Mouse (Mus musculus): ENCODE data around the gene Ccdc130. TPM values are rescaled to one million over a fixed set of nuclear protein-coding genes. Genes with fewer than 3 reads are reported as not detected.
A peak's percentile ranks its signal among the peaks of the same experiment; 100 is the strongest.

Gene Ccdc130
- total RNA-seq, 4 experiments from 2014 or later: 4.7 to 8.2 (median 5.8) TPM

Small RNAs within 50 kb of the gene (microRNA-seq; reads per million reads assigned to microRNA genes)
- gene Mir23a (55,828 reads per million, percentile 98 among the genes with 10 or more reads in this experiment), gene Mir24-2 (not detected), gene Mir27a (711 reads per million, percentile 74 among the genes with 10 or more reads in this experiment), gene Mir3074-2 (not detected)

Other genes with a start within 250 kb of the Ccdc130 start
- gene Palm3, start 248.9 kb downstream of the Ccdc130 start, total RNA-seq (2022): under 1 TPM in 2 of 4 experiments, not detected in 2; 0.11 to 0.16 TPM
- gene Il27ra, start 227.8 kb downstream of the Ccdc130 start, total RNA-seq (2022): under 1 TPM; 0.27 to 0.56 (median 0.43) TPM
- gene Rln3, start 225.4 kb downstream of the Ccdc130 start, total RNA-seq (2022): not detected
- gene Gm10643, start 205.2 kb downstream of the Ccdc130 start, total RNA-seq (2022): 1 to 10 TPM in 2 of 4 experiments, under 1 TPM in 2; 0.77 to 1.4 (median 1.1) TPM
- 1 to 10 TPM; 3.1 to 4.9 (median 3.8) TPM for gene Rfx1, start 203.5 kb downstream of the Ccdc130 start, total RNA-seq (2022)
- gene Dcaf15, start 165.6 kb downstream of the Ccdc130 start, total RNA-seq (2022): 1 to 10 TPM; 4.3 to 5.2 (median 4.7) TPM
- not detected for gene Podnl1, start 144.4 kb downstream of the Ccdc130 start, total RNA-seq (2022)
- gene Cc2d1a, start 122.4 kb downstream of the Ccdc130 start, total RNA-seq (2022): 10 to 100 TPM; 14.0 to 20.0 (median 15.4) TPM
- under 1 TPM; 0.16 to 0.46 (median 0.30) TPM for gene 4930432K21Rik, start 122.4 kb downstream of the Ccdc130 start, total RNA-seq (2022)
- gene Nanos3, start 85.2 kb downstream of the Ccdc130 start, total RNA-seq (2022): not detected
- 1 to 10 TPM; 6.8 to 7.9 (median 7.0) TPM for gene Zswim4, start 33.3 kb downstream of the Ccdc130 start, total RNA-seq (2022)
- 100 to 1,000 TPM; 142 to 179 (median 152) TPM for gene D8Ertd738e, start 20.7 kb downstream of the Ccdc130 start, total RNA-seq (2022)
- gene Mri1, start 13.1 kb downstream of the Ccdc130 start, total RNA-seq (2022): 10 to 100 TPM; 13.3 to 18.8 (median 16.4) TPM
- gene Cacna1a, start 118.1 kb upstream of the Ccdc130 start, total RNA-seq (2022): 1 to 10 TPM; 2.2 to 4.6 (median 3.1) TPM